Mouse (Mus musculus): ENCODE results near the gene Vegfd. TPM values are rescaled to one million over a fixed set of nuclear protein-coding genes. Genes with fewer than 3 reads are reported as not detected.

Gene Vegfd
- total and polyA plus RNA-seq, 2 experiments from 2014 or later: 0.29 TPM; not detected in 1

- 60% methylated on average over 3 of the region's 3 CpGs for WGBS
- Histone ChIP-seq H3K9me3 (ENCODE audit: low read length) (no peaks in the 10 kb centered on the region), H3K27ac (no peak overlapping the region), H3K4me2 (ENCODE audit: low read depth, low read length) (no peak overlapping the region), H3K4me3 (ENCODE audit: low read length) (no peak overlapping the region), H3K4me1 (ENCODE audit: insufficient read depth, low read length) (no peaks in the 10 kb centered on the region), H3K36me3 (ENCODE audit: insufficient read depth, low read length) (no peaks in the 10 kb centered on the region), H3K9ac (replicated peaks; ENCODE audit: low read length) (no peak overlapping the region), H3K27me3 (ENCODE audit: insufficient read depth, low read length) (no peaks in the 10 kb centered on the region)
- DNase-seq (ENCODE audit: low spot score) (peak; percentile 50), ATAC-seq (0 out of 2 replicates have a peak, but pooled peaks have one; percentile 38)
- peak; percentile 60 for TF ChIP-seq CTCF (IDR thresholded peaks at IDR 0.05; ENCODE audit: low read depth)
Observed at GRCm38 (mm10) chrX:164398456-164398855, 25.3 kb downstream of the Vegfd start.

- Histone ChIP-seq H3K9ac (replicated peaks; ENCODE audit: low read length) (no peak overlapping the region), H3K36me3 (ENCODE audit: insufficient read depth, low read length) (no peaks in the 10 kb centered on the region), H3K9me3 (ENCODE audit: low read length) (no peaks in the 10 kb centered on the region), H3K27ac (no peak overlapping the region), H3K4me3 (ENCODE audit: low read length) (no peak overlapping the region), H3K4me2 (ENCODE audit: low read depth, low read length) (no peak overlapping the region), H3K27me3 (ENCODE audit: insufficient read depth, low read length) (no peaks in the 10 kb centered on the region), H3K4me1 (ENCODE audit: insufficient read depth, low read length) (no peaks in the 10 kb centered on the region)
- TF ChIP-seq CTCF (IDR thresholded peaks at IDR 0.05; ENCODE audit: low read depth): no peak
- no peak for ATAC-seq
- DNase-seq (ENCODE audit: low spot score): no peak
Observed at GRCm38 (mm10) chrX:164405080-164405649, 32.0 kb downstream of the Vegfd start.

- no peak overlapping the region for H3K4me3 ChIP-seq (ENCODE audit: low read length)
- H3K9ac ChIP-seq (replicated peaks; ENCODE audit: low read length): no peak overlapping the region
- DNase-seq (ENCODE audit: low spot score) (no peak), ATAC-seq (no peak)
- no peak for TF ChIP-seq CTCF (IDR thresholded peaks at IDR 0.05; ENCODE audit: low read depth)
- no peaks in the 10 kb centered on the region for H3K27me3 ChIP-seq (ENCODE audit: insufficient read depth, low read length)
- WGBS: 76% methylated on average over 9 of the region's 9 CpGs
- H3K27ac ChIP-seq: no peak overlapping the region
- H3K4me2 ChIP-seq (ENCODE audit: low read depth, low read length): no peak overlapping the region
- no peaks in the 10 kb centered on the region for H3K4me1 ChIP-seq (ENCODE audit: insufficient read depth, low read length)
- H3K9me3 ChIP-seq (ENCODE audit: low read length): no peaks in the 10 kb centered on the region
- no peaks in the 10 kb centered on the region for H3K36me3 ChIP-seq (ENCODE audit: insufficient read depth, low read length)
Observed at GRCm38 (mm10) chrX:164406133-164407022, 33.2 kb downstream of the Vegfd start.

- no peak overlapping the region for H3K27ac ChIP-seq
Observed at GRCm38 (mm10) chrX:164408301-164408927, 35.2 kb downstream of the Vegfd start.

GRCm38 (mm10) chrX:164410562-164410961 lies 37.4 kb downstream of the Vegfd start:
- ATAC-seq: no peak
- Histone ChIP-seq H3K4me1 (ENCODE audit: insufficient read depth, low read length) (no peaks in the 10 kb centered on the region), H3K36me3 (ENCODE audit: insufficient read depth, low read length) (no peaks in the 10 kb centered on the region), H3K27me3 (ENCODE audit: insufficient read depth, low read length) (no peaks in the 10 kb centered on the region), H3K4me3 (ENCODE audit: low read length) (no peak overlapping the region), H3K9me3 (ENCODE audit: low read length) (no peaks in the 10 kb centered on the region), H3K27ac (no peak overlapping the region), H3K9ac (replicated peaks; ENCODE audit: low read length) (no peak overlapping the region), H3K4me2 (ENCODE audit: low read depth, low read length) (no peak overlapping the region)
- TF ChIP-seq CTCF (IDR thresholded peaks at IDR 0.05; ENCODE audit: low read depth): no peak
- DNase-seq (ENCODE audit: low spot score): no peak
- 89% methylated on average over 1 of the region's 1 CpGs for WGBS

More at GRCm38 (mm10) chrX:164408301-164408927, 35.2 kb downstream of the Vegfd start:
- H3K9ac ChIP-seq (replicated peaks; ENCODE audit: low read length): no peak overlapping the region
- TF ChIP-seq CTCF (IDR thresholded peaks at IDR 0.05; ENCODE audit: low read depth): no peak
- no peak overlapping the region for H3K4me3 ChIP-seq (ENCODE audit: low read length)
- no peaks in the 10 kb centered on the region for H3K36me3 ChIP-seq (ENCODE audit: insufficient read depth, low read length)
- no peaks in the 10 kb centered on the region for H3K9me3 ChIP-seq (ENCODE audit: low read length)
- H3K4me2 ChIP-seq (ENCODE audit: low read depth, low read length): no peak overlapping the region
- H3K27me3 ChIP-seq (ENCODE audit: insufficient read depth, low read length): no peaks in the 10 kb centered on the region
- 82% methylated on average over 3 of the region's 3 CpGs for WGBS
- H3K4me1 ChIP-seq (ENCODE audit: insufficient read depth, low read length): no peaks in the 10 kb centered on the region
- DNase-seq (ENCODE audit: low spot score): no peak
- ATAC-seq: no peak

- Histone ChIP-seq H3K36me3 (ENCODE audit: insufficient read depth, low read length) (no peaks in the 10 kb centered on the region), H3K4me3 (ENCODE audit: low read length) (no peak overlapping the region), H3K4me2 (ENCODE audit: low read depth, low read length) (no peak overlapping the region), H3K9me3 (ENCODE audit: low read length) (no peaks in the 10 kb centered on the region), H3K4me1 (ENCODE audit: insufficient read depth, low read length) (no peaks in the 10 kb centered on the region), H3K27ac (no peak overlapping the region), H3K27me3 (ENCODE audit: insufficient read depth, low read length) (no peaks in the 10 kb centered on the region), H3K9ac (replicated peaks; ENCODE audit: low read length) (no peak overlapping the region)
- ATAC-seq: no peak
- 83% methylated on average over 2 of the region's 2 CpGs for WGBS
- DNase-seq (ENCODE audit: low spot score): no peak
- no peak for TF ChIP-seq CTCF (IDR thresholded peaks at IDR 0.05; ENCODE audit: low read depth)
Observed at GRCm38 (mm10) chrX:164416803-164417202, 43.6 kb downstream of the Vegfd start.

Data from hindbrain, postnatal 0 days (tissue).